Mouse (Mus musculus): ENCODE measurements around the gene Wdr5.

DNA sequence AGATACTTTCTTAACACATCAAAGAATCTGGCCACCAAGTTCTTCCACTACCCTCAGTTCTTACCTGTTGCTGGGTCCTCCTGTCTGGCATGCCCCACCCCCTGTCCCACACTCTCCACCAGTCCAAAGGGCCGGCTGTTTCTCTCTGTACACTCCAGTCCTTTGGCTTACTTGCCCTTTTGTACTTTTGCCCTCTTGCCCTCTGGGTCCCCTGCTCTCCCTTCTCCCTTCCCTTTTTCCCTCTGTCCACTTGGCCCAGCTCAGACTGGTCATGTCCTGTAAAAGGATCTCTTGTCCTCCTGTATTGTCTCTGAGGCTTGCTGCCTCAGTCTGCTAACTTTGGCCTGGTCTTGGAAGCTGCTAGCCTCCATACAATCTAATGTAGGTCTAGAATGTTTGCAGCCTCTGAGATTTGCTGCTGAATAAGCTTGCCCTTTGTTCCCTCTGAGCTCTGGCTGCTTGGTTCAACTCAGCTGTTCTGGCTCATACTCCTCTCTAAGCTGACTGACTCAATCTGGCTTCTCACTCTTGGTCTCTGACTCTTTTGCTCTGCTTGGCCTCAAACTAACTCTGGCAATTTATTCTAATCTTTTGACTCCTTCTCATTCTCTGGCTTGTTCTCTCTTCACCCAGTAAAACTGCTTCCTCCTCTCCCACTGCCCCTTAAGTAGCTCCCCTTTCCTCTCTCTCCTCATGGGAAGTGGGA is 33.9 kb downstream of the Wdr5 start:
- no peak for TF ChIP-seq POLR2A (IDR thresholded peaks at IDR 0.05; ENCODE audit: borderline replicate concordance, low read depth, low read length)
- no peak for TF ChIP-seq CTCF (IDR thresholded peaks at IDR 0.05; ENCODE audit: low read depth, low read length)

Measured in bone marrow macrophage, adult 2 months (primary cell).